Mouse (Mus musculus) heart, adult 9 months (tissue): ENCODE measurements around the gene Mknk2.

Source experiments
- DNase-seq, 2 experiments: peaks; one replicate each; pipeline ENCODE4 v3.0.0; 2022; ENCODE audit warnings: low spot score in 2 of 2

Mknk2 gene

GRCm38 (mm10) chr10:80692249-80693165, 14.6 kb upstream of the Mknk2 start:
- no peak for DNase-seq

DNA sequence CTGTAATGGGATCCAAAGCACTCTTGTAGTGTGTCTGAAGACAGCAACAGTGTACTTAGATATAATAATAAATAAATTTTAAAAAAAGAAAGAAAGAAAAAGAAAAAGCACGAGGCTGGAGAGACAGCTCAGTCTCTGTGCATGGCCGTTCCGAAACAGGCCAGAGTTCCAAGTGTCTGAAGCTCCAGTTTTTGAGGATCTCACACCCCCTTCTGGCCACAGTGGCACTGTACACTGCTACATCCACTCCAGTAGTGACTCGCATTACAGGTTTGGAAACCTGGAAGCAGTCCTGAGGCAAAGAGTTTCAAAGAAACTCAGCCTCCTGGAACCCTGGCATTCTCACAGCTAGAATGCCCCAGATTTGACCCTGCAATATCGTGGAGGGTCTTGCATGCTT, 9.9 kb upstream of the Mknk2 start:
- DNase-seq = peak in 1 of 2 experiments; percentile 78

- DNase-seq = no peak
Measured at GRCm38 (mm10) chr10:80686617-80687016, 8.7 kb upstream of the Mknk2 start.

DNA sequence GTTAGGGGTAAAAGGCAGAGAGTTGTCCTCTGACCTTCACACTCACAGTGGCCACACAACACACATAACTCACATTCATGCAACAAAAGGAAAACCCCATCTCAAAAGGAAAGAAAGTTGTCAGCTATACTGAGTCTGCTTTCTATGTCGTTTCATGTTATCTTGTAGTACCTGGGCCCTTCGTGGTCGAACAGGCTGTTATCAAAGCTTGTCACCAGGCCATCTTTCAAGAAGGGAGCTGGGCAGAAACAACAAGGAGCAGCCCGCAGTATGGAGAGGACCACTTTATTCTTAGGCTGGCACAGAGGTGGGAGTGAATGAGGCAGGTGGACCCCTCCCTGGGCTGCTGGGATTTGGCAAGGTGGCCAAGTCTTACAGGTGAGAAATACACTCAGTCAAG, 7.1 kb upstream of the Mknk2 start:
- DNase-seq = no peak

DNA sequence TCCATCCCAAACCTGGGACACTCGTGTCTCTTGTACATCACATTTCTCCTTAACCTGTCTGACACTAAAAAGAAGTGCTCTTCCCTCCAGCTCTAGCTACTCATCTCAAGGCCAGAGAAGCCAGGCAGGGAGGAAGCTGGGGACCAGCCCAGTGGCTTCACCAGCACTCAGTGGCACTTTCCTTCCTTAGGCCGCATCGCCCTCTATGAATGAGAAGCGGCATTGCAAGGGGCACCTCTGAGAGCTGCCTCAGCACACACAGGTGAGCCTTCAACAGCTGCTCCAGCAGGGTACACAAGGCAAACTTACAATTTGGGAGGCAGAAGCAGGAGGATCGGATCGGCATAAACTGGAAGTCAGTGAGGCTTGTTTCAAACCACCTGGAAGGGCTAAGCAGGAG, 6.3 kb upstream of the Mknk2 start:
- peak in 1 of 2 experiments; percentile 60 for DNase-seq

DNA sequence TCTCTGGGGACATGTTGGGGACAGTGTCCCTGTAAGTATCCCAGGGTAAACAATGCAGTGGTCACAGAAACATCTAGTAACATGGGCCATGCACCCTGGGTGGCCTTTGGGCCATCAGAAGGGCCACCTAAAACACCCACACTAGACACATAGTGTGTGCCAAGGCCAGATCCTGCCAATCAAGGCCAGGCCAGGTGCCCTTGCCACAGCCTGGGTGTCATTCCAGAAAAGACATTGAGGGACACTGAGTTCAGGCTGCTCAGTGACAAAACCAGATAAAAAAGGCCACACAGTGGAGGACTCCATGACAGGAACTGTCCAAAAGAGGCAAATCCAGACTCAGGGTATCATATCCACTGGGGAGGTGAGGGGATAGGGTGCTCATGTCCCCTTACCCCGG, 5.7 kb upstream of the Mknk2 start:
- DNase-seq = no peak

DNA sequence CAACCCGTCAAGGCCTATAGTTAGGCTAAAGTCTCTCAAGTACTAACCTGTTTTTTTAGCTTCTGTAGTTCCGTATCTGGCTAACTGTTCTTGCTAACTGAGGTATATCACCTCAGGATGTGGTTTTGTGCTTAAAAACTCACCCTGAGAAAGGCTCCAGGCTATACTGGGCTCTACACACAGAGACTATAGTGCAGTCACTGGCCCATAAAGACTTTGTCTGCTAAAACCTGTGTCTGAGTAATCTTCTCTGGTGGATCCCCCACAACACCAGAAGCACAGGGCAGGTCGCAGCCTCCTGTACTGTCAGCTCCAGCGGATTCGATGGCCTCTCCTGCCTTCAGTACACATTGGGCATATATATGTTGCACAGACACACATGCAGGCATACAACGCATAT, 4.1 kb upstream of the Mknk2 start:
- no peak for DNase-seq

GRCm38 (mm10) chr10:80680260-80680696, 2.4 kb upstream of the Mknk2 start:
- no peak for DNase-seq

DNA sequence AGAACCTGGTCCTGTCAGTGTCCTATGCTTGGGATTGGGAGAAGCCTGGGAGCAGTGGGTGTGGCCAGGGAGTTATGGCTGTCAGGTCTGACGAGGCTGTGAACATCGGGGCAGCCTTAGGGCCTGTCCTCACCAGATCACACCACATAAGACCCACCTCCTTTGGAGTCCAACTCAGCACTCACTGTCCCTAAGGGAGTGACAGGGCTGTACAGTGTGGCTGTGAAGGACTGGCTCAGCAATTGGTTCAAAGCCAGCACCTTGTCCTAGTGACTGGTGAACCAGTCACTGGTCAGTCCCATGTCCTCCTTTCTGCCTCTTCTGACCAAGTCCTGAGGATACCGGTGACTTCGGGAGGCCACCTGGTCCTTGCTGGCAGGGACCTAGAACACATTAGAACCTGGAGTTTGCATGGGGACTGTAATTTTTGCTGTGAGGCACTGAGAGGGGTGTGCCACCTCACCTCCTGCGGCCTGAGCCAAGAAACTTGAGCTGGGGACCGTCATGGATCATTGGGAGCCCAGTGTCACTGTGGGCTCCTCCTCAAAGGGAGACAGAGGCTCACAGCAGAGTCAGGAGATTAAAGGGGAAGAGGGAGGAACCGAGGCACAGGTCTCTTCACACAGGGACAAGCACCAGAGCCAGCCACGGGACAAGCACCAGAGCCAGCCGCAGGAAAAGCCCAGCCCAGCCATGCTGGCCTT, 1.8 kb upstream of the Mknk2 start:
- no peak for DNase-seq

DNA sequence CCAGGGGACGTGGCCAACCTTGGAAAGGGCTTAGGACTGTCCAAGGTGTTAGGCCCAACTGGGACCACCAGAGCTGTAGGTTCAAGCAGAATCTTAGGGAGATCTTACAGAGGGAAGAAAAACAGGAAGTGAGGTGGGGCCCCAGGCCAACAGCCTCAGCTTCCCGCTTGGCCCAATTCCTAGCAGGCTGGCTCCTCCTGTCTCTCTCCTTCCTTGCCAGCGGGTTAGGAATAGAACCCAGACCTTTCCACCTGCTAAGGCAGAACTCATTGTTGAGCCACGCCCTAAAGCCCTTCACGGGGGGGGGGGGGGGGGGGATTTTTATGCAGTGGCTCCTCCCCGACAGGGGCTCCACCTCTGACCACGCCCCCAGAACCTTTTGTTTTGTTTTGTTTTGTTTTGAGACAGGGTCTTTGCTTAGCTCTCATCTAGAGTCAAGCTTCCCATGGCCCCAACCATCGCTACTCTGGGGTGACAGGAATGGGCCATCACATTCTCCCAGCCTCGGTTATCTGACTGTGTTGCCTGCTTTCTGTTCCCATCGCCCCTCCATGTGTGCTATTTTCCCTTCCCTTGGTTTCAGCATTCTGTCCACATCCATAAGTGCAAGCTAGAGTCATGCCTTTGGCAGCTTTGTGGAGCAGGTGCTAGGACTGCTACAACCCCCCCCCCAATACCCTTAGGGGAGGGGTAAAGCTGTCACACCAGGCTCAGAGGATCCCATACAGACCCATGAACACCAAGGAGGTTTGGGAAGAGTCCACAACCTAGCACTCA, 877 bp upstream of the Mknk2 start:
- no peak for DNase-seq

- DNase-seq = peak in 1 of 2 experiments; percentile 54
Measured at GRCm38 (mm10) chr10:80677128-80677875, 610 bp downstream of the Mknk2 start.

- peak; percentile 99 for DNase-seq
Measured at GRCm38 (mm10) chr10:80676198-80676928, 1.5 kb downstream of the Mknk2 start.

- no peak for DNase-seq
Measured at GRCm38 (mm10) chr10:80675405-80676197, 2.3 kb downstream of the Mknk2 start.

GRCm38 (mm10) chr10:80674851-80675404, 3.0 kb downstream of the Mknk2 start:
- DNase-seq = no peak

GRCm38 (mm10) chr10:80674161-80674711, 3.7 kb downstream of the Mknk2 start:
- DNase-seq = peak; percentile 83 to 85

DNA sequence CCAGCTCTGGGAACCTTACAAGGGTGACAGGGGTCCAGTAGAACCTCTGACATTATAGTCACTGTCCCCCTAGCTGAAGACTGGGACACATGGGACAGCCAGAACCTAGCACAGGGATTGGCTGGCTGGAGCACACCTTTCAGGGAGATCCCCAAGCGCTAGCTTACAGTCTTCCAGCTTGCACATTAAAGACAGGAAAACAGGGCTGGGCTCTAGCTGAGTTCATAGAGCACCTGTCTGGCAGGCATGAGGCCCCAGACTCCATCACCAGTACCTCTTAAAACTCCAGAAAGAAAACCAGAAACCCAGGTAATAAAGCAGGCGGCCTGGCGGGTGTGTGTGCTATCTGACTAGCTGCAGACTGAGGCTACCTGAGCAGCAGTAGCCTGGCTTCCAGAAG, 4.2 kb downstream of the Mknk2 start:
- DNase-seq = no peak

DNA sequence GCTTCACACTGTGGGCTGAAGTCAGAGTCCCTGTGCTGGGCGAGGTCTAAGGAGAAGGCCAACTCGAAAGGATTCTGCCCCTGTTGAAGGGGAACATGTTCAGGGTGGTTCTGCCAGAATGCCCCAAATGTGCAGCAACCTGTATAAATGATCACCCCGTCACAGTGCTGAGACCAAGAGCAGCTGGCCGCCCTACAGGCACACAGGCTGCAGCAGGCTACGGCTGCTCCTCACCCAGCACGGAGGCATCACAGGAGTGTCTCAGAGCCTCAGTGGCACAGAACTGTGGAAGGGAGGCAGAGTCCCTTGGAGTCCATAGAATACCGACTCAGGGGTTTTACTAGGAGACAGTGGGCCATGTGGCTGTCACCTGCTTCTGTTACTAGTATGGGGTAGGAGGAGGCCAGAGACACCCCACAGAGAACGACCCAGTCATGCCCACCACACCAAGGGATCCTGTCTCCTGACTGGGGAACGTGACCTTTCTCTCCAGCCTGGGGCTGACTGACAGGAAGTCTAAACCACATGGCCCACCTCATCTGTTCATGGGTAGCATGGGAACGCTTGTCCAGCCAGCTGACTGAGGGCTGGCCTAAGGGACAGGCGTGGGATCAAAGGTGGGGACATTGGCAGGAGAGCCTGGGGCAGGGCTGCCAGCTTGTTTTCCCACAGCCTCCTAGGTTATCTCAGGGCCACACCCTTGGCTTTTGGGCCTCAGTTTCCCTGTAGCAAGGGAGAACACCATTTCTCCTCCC, 5.8 kb downstream of the Mknk2 start:
- DNase-seq = peak in 1 of 2 experiments; percentile 65

DNA sequence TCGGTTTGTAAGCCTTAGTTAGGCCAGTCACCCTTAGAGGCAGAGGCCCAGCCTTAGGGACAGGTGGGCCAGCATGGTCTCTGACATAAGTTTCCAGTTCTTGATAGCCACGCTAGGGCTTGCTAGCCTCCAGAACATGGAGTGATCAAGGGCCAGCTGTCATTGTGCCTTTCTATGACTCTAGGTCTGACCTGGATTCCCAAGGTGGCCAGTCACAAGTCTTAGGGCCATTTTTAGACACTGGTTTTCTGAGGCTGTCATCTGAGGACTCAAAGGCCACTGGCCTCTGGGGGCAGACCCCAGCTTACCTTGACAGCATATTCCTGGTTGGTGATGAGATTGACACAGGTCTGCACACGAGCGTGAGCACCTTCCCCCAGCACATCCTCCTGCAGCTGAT, 6.7 kb downstream of the Mknk2 start:
- no peak for DNase-seq

- DNase-seq = no peak
Measured at GRCm38 (mm10) chr10:80670531-80670930, 7.4 kb downstream of the Mknk2 start.
